Mouse (Mus musculus) hindbrain, embryonic 13.5 days (tissue): ENCODE measurements around the gene Ppp1r2. TPM values are rescaled to one million over a fixed set of nuclear protein-coding genes. Genes with fewer than 3 reads are reported as not detected.

Experiments used
- ATAC-seq: fragments of 200-750 bp; cut with Nextera tagmentation; 2 replicates; pipeline ENCODE4 v1.8.0; 2017; ENCODE audit warnings: moderate TSS enrichment; ENCODE audit not compliant: low FRiP score
- H3K27ac ChIP-seq: fragments of 300-500 bp; sonication (generic); 2 replicates; pipeline ENCODE4 v1.5.1; 2015; ENCODE audit warnings: inconsistent platforms, mild to moderate bottlenecking, moderate library complexity
- H3K27me3 ChIP-seq: fragments of 300-500 bp; sonication (generic); 2 replicates; pipeline ENCODE4 v1.6.1; 2015; ENCODE audit warnings: mild to moderate bottlenecking, inconsistent platforms
- H3K36me3 ChIP-seq: fragments of 300-500 bp; sonication (generic); 2 replicates; pipeline ENCODE4 v1.6.1; 2015; ENCODE audit warnings: mild to moderate bottlenecking, inconsistent platforms
- H3K4me1 ChIP-seq: fragments of 300-500 bp; sonication (generic); replicated peaks from 2 replicates; pipeline ENCODE4 v1.6.1; 2015; ENCODE audit warnings: inconsistent platforms
- H3K4me2 ChIP-seq: fragments of 300-500 bp; sonication (generic); 2 replicates; pipeline ENCODE4 v1.6.1; 2015; ENCODE audit warnings: inconsistent platforms, mild to moderate bottlenecking, moderate library complexity
- H3K4me3 ChIP-seq: fragments of 300-500 bp; sonication (generic); 2 replicates; pipeline ENCODE4 v1.5.1; 2015; ENCODE audit warnings: mild to moderate bottlenecking, inconsistent platforms
- H3K9ac ChIP-seq: fragments of 300-500 bp; sonication (generic); 2 replicates; pipeline ENCODE4 v1.6.1; 2015; ENCODE audit warnings: mild to moderate bottlenecking, inconsistent platforms
- H3K9me3 ChIP-seq: fragments of 300-500 bp; sonication (generic); 2 replicates; pipeline ENCODE4 v1.6.1; 2016; ENCODE audit warnings: inconsistent platforms
- WGBS: fragments of 180-500 bp; shearing (Covaris S2); methylation state at CpG from one replicate; pipeline ENCODE4 v1.1.7; 2015; 5-methylcytosine and 5-hydroxymethylcytosine counted together
- polyA plus RNA-seq: library from polyadenylated mRNA; unstranded; fragments of >200 nt; fragmentation: Nextera tagmentation; extraction: Ambion mirVana; gene quantifications from 2 replicates; pipeline ENCODE4 v1.2.1, GENCODE M21; 2015

Ppp1r2 gene
- polyA plus RNA-seq, 1 experiment from 2014 or later: 108 TPM

DNA sequence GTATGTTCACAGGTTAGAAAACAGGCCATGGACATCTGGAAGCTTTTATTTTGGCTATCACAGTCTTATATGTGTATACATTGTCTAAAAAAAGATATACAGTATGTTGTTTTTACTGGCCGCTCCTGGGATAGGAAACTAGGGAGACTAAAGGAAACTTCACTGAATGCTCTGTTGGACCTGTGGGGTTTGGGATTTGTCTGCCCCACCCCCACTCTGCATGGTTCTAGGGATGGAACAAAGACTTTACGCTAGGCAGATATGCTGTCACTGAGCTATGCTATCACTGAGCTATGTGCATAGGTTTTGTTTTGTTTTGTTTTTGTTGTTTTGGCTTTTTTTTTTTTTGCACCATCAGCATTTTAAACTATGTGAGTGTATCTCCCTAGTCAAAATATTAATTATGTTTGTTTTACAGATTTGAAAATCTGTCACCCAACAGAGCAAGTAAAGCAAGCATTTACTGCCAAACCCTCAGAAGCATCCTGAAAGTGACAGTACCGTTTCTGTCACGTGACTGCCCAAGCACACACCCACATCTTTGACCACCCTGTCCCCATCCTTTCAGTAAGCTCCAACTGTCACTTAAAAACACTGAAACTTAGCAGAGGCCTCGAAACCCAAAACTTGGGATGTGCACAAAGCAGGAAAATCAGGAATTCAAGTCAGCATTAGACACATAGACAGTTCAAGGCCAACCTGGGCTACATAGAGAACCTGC is 30.3 kb upstream of the Ppp1r2 start:
- ATAC-seq: no peak

DNA sequence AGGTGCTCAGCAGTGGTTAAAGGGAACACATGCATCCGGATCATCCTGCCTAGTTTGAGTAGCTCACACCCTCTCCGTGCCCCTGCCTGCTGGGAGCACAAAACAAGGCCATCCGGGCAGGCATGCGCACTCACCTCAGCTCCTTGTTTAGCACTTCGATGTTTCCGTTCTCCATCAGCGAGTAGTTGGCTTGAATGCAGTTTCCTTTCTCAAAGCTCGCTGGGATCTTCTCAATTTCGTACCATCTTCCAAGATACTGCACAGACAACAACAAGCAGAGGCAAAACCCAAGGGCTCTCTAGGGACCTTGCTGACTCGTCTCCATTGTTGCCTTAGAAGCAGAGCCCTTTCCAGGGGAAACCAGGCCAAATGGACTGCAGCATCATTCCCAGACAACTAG is 28.2 kb upstream of the Ppp1r2 start:
- Histone ChIP-seq H3K4me3 (no peak overlapping the region), H3K27me3 (no peaks in the 10 kb centered on the region), H3K4me2 (no peak overlapping the region), H3K9ac (no peak overlapping the region), H3K4me1 (peaks cover 27% of the 10 kb centered on the region), H3K27ac (no peak overlapping the region), H3K9me3 (no peaks in the 10 kb centered on the region), H3K36me3 (no peaks in the 10 kb centered on the region)
- WGBS: 65% methylated on average over 10 of the region's 10 CpGs
- ATAC-seq: no peak

More for the DNA sequence above, 30.3 kb upstream of the Ppp1r2 start:
- 67% methylated on average over 5 of the region's 5 CpGs for WGBS
- Histone ChIP-seq H3K4me1 (peaks cover 11% of the 10 kb centered on the region), H3K9me3 (no peaks in the 10 kb centered on the region), H3K27me3 (no peaks in the 10 kb centered on the region), H3K4me2 (no peak overlapping the region), H3K9ac (no peak overlapping the region), H3K4me3 (no peak overlapping the region), H3K27ac (no peak overlapping the region), H3K36me3 (no peaks in the 10 kb centered on the region)

DNA sequence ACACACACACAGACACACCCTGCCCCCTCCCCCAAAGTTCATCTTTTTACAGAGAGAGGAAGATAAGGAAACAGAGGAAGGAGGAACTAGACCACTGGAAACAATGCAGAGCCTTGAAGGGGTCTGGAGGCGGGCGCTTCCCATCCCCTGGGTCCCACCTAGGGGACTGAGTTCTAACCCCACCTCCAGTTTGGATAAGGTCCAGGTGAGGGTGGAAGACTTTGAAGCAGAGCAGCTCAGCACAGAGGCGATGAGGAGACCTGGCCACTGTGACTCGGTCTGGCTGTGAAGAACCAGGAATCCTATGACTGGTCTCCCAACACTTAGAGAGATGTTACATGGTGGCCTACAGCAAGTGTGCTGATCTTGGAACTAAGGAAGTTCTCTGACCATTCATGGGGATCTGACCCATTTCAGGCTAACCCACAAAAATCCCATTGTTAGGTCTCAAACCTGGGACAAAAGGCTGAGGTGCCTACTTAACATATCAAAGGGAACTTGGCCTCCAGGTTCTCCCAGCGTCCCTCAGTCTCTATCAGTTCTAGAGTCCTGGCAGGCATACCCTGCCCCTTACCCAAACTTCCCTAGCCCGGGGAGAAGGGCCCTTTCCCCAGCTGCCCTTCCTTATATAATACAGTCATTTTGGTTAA is 25.9 kb upstream of the Ppp1r2 start:
- Histone ChIP-seq H3K27me3 (no peaks in the 10 kb centered on the region), H3K4me2 (no peak overlapping the region), H3K36me3 (no peaks in the 10 kb centered on the region), H3K9me3 (no peaks in the 10 kb centered on the region), H3K27ac (no peak overlapping the region), H3K9ac (no peak overlapping the region), H3K4me3 (no peak overlapping the region), H3K4me1 (peaks cover 27% of the 10 kb centered on the region)
- 79% methylated on average over 6 of the region's 6 CpGs for WGBS
- ATAC-seq: no peak

DNA sequence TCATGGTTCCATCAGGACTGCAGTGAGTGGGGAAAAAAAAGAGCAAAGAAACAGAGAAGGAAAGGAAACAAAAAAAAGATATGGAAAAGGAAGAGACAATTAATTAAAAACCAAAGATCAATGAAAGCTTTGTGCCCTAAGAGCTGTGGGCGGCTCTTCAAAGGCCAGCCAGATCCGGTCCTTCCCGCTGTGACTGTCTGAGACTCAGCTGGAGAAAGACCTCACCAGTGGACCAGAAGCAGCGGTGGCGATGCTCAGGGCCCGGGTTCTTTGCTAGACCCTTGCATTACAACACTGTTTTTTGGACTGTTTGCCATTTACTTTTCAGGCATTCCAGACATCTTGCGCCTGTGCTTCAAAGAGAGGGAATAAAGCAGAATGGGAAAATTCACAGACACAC is 25.4 kb upstream of the Ppp1r2 start:
- Histone ChIP-seq H3K4me3 (no peak overlapping the region), H3K9me3 (no peaks in the 10 kb centered on the region), H3K4me1 (peaks cover 27% of the 10 kb centered on the region), H3K27ac (no peak overlapping the region), H3K9ac (no peak overlapping the region), H3K4me2 (no peak overlapping the region), H3K27me3 (no peaks in the 10 kb centered on the region), H3K36me3 (no peaks in the 10 kb centered on the region)
- WGBS: 38% methylated on average over 7 of the region's 7 CpGs
- ATAC-seq: no peak

DNA sequence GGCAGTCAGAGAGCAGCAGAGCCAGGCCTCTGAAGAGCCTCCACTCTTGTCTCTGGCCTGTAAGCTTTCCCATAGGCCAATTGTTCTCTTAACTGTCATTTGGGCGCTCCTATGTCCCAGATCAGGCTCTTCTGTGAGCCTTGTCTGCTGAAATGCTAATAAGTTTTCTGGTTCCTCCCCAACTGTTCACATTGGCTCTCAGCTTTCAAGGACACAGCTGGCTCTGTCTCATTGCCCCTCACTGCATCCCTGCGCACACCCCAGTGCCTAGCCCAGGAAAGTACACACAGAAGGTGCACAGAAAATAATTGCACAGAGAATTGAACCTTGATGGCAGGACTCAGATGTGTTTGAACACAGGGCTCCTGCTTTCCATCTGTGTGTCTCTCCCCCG is 24.9 kb upstream of the Ppp1r2 start:
- Histone ChIP-seq H3K4me2 (no peak overlapping the region), H3K27ac (peak overlapping the region; percentile 63), H3K9me3 (no peaks in the 10 kb centered on the region), H3K36me3 (no peaks in the 10 kb centered on the region), H3K4me3 (no peak overlapping the region), H3K27me3 (no peaks in the 10 kb centered on the region), H3K4me1 (peaks cover 27% of the 10 kb centered on the region), H3K9ac (no peak overlapping the region)
- 0 out of 2 replicates have a peak, but pooled peaks have one; percentile 59 for ATAC-seq
- WGBS: 18% methylated on average over 3 of the region's 3 CpGs

DNA sequence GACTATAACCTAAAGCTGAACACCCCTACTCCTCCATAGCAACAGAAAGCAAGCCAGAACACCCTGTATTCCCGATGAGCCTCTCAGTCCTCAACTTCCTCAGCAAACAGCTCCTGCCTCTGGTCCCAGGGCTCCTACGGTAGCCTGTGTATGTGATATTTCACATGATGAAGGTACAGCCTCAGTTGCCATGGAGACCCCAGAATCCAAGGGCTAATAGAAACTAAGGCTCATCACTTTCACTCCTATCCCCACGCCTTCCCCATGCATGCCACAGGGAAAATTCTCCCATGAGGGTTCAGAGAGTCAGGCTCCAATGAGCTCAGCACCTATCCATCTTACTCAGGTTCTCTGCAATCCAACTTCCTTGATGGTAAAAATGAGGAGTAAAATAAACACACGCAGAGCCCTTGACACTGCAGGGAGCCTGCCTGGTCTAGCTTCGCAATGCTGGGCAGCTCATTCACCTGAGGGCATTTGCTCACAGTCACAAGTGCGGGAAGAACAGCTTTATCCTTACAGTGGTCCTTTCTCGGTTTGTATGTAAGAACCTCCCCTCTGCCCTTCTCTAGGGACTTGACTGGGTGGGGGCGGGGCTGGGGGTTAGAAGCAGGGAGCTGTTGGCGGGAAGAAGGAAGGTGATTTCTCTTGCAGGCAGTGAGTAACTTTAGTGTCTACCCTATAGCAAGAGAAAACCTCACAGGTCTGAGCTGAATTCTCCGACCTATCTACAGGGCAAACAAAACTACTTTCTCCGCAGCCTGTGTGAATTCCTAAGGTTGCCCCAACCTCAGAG is 24.3 kb upstream of the Ppp1r2 start:
- 0 out of 2 replicates have a peak overlapping the region, but pooled peaks have one; percentile 13 for H3K9ac ChIP-seq
- peak; percentile 47; the same call in 1 of the 2 replicates for ATAC-seq
- no peak overlapping the region for H3K4me2 ChIP-seq
- H3K27ac ChIP-seq: peak overlapping the region; percentile 63
- peaks cover 27% of the 10 kb centered on the region for H3K4me1 ChIP-seq
- H3K4me3 ChIP-seq: no peak overlapping the region
- H3K36me3 ChIP-seq: no peaks in the 10 kb centered on the region
- WGBS: 29% methylated on average over 11 of the region's 11 CpGs
- H3K27me3 ChIP-seq: no peaks in the 10 kb centered on the region
- no peaks in the 10 kb centered on the region for H3K9me3 ChIP-seq

DNA sequence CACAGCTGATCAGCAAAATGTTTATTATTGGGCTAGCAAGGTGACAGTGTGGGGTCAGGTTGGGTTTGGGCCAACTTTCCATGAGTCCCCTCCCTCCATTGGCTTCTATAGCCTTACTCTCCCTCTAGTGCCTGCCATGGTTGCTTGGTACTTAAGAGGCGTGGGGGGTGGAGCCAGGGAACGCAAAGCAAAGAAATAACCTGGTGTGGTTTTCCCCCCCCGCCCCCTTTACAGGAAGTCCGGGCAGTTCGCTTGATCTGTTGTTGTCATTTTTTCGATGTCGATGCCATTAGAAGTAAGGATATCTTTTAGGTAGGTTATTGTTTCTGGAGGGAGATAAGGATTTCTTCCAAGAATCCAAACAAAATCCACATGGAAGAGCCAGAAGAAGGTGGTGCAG is 22.0 kb upstream of the Ppp1r2 start:
- Histone ChIP-seq H3K4me2 (no peak overlapping the region), H3K4me1 (peaks cover 23% of the 10 kb centered on the region), H3K9me3 (no peaks in the 10 kb centered on the region), H3K36me3 (no peaks in the 10 kb centered on the region), H3K27me3 (no peaks in the 10 kb centered on the region), H3K27ac (no peak overlapping the region), H3K4me3 (no peak overlapping the region), H3K9ac (no peak overlapping the region)
- WGBS: 93% methylated on average over 7 of the region's 7 CpGs
- ATAC-seq: no peak

DNA sequence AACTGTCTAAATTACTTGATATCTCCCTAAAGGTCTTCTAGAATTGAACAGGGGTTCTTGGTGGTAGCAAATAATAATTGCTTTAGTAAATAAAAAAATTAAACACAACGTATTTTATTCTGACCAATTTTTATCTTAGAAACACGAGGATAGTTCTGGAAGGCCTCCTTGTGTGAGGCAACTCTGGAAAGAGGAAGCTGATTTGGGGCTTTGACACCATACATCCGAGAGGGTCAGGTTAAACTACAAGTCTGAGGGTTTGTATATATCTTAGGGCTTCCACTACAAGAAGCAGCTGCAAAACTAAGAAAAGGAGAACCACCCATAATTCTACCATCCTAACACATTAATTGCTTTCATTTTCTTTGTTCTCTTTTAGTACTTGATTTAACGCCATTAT is 18.7 kb upstream of the Ppp1r2 start:
- Histone ChIP-seq H3K4me3 (no peak overlapping the region), H3K27ac (no peak overlapping the region), H3K4me1 (peaks cover under 1% of the 10 kb centered on the region; the same call in 1 of the 2 replicates), H3K9me3 (no peaks in the 10 kb centered on the region), H3K36me3 (no peaks in the 10 kb centered on the region), H3K4me2 (no peak overlapping the region), H3K9ac (no peak overlapping the region), H3K27me3 (no peaks in the 10 kb centered on the region)
- no peak for ATAC-seq
- WGBS: 83% methylated on average over 4 of the region's 4 CpGs

DNA sequence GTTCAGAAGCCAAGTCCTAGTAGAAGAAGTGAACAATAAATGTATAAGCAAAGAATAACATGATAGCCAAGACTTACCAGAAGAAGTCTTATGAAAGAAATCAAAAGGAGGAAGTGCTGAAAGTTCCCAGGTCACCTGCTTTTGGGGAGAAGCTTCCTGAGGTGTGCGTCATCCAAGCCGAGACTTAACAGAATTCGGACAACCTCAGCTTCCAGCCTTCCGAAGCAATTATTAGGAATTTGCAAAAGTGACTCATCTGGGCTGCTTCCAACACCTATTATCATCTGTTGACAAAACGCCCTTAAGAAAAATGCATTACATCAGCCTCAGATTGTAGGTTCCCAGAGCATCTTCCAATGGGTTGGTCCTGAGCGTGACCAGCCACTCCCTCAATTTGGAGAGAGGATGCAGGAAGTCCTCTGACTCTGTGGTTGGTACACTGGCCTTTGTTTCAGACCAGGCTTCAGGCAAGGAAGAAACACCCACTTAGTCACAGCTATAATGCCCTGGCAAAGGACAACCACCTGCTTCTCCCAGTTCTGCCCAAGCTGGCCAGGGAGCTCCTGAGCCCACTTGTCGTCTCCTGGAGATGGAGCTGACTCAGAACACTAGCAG is 15.8 kb upstream of the Ppp1r2 start:
- H3K4me3 ChIP-seq: no peak overlapping the region
- H3K4me1 ChIP-seq: no peaks in the 10 kb centered on the region
- H3K27ac ChIP-seq: no peak overlapping the region
- no peaks in the 10 kb centered on the region for H3K36me3 ChIP-seq
- H3K27me3 ChIP-seq: no peaks in the 10 kb centered on the region
- H3K9me3 ChIP-seq: no peaks in the 10 kb centered on the region
- H3K4me2 ChIP-seq: no peak overlapping the region
- H3K9ac ChIP-seq: no peak overlapping the region
- ATAC-seq: no peak
- 86% methylated on average over 7 of the region's 7 CpGs for WGBS

DNA sequence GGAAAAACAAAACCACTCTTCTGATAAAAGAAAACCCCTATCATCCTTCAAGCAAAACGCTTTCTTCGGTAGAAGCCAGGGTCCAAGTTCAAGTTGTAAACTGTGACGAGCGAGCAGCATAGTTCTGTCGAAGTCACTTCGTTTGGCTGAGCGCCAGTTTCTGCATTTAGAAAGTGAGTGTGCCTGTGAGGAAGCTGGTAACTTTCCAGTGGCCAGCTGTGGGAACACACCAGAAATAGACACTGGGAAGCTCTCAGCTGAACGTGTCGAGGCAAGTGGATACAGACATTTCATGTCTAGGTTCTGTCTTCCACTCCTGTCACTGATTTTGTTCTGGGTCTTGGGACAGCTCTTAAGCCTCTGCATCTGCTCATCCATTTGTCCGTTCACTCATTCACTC is 15.2 kb upstream of the Ppp1r2 start:
- Histone ChIP-seq H3K9ac (no peak overlapping the region), H3K27me3 (no peaks in the 10 kb centered on the region), H3K4me1 (no peaks in the 10 kb centered on the region), H3K9me3 (no peaks in the 10 kb centered on the region), H3K4me2 (no peak overlapping the region), H3K27ac (no peak overlapping the region), H3K36me3 (no peaks in the 10 kb centered on the region), H3K4me3 (no peak overlapping the region)
- 77% methylated on average over 10 of the region's 10 CpGs for WGBS
- no peak for ATAC-seq

DNA sequence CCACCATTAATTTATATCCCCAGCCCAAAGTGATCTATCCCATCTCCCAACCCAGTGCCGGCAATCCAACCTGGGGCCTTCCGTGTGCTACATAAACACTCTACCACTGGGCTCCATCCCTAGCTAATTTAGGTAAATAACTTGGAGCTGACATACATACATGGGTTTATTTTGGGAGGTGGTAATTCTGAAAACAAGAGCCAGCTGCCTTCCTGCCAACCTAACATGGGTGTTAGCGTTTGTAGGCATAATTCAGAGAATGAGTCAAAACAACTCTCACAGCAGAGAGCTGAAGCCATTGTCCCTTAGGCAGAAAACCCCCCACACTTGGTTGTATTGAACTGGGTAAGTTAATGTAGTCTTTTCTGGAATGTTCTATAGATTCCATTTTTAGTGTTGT is 12.6 kb upstream of the Ppp1r2 start:
- H3K36me3 ChIP-seq: no peaks in the 10 kb centered on the region
- ATAC-seq: no peak
- no peak overlapping the region for H3K27ac ChIP-seq
- H3K9me3 ChIP-seq: no peaks in the 10 kb centered on the region
- no peaks in the 10 kb centered on the region for H3K4me1 ChIP-seq
- no peak overlapping the region for H3K9ac ChIP-seq
- no peaks in the 10 kb centered on the region for H3K27me3 ChIP-seq
- no peak overlapping the region for H3K4me3 ChIP-seq
- H3K4me2 ChIP-seq: no peak overlapping the region
- 85% methylated on average over 3 of the region's 3 CpGs for WGBS

DNA sequence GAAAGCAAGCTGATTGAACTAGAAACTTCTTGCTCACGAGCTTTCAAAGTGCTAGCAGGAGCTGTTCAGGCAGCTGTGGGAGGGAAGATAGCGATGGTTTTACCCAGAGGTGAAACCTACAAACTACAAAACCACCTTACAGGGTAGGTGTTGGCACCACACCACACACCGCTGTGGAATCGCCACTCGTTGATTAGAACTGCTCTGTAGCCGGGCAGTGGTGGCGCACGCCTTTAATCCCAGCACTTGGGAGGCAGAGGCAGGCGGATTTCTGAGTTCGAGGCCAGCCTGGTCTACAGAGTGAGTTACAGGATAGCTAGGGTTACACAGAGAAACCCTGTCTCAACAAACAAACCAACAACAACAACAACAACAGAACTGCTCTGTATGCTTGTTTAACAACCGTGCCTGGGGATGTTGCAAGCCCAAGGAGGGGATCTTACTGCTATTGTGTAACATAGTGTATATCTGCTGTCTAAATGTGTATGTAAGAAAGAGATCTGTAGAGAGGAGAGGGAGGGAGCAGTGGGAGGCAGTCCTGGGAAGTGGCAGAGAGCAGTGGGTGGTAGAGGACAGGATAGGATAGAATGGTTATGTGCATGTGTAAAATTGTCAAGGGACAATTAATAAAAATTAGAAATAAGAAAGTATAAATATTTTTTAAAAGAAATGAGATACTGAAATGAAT is 11.9 kb upstream of the Ppp1r2 start:
- Histone ChIP-seq H3K4me2 (no peak overlapping the region), H3K9ac (no peak overlapping the region), H3K36me3 (no peaks in the 10 kb centered on the region), H3K4me3 (no peak overlapping the region), H3K4me1 (no peaks in the 10 kb centered on the region), H3K27me3 (no peaks in the 10 kb centered on the region), H3K27ac (no peak overlapping the region), H3K9me3 (no peaks in the 10 kb centered on the region)
- WGBS: 95% methylated on average over 11 of the region's 11 CpGs
- ATAC-seq: no peak
